Mouse (Mus musculus): Measurements from ENCODE around the gene Ube2e2.

- no peak for TF ChIP-seq POLR2A (IDR thresholded peaks at IDR 0.05; ENCODE audit: borderline replicate concordance, extremely low read depth, low read depth, low read length)
- TF ChIP-seq CTCF (IDR thresholded peaks at IDR 0.05; ENCODE audit: insufficient read depth, low read length), result no peak
Observed at GRCm38 (mm10) chr14:18820713-18821112, 73.4 kb downstream of the Ube2e2 start.
